Mouse (Mus musculus) heart, embryonic 13.5 days (tissue): ENCODE results near the gene Npr1. TPM values are rescaled to one million over a fixed set of nuclear protein-coding genes. Genes with fewer than 3 reads are reported as not detected.

Experiments
- ATAC-seq: fragments of 200-750 bp; cut with Nextera tagmentation; 2 replicates; pipeline ENCODE4 v1.8.0; 2017; ENCODE audit warnings: moderate TSS enrichment; ENCODE audit not compliant: insufficient number of reproducible peaks, low FRiP score, low TSS enrichment; ENCODE audit errors: extremely low read depth
- H3K27ac ChIP-seq: fragments of 300-500 bp; sonication (generic); replicated peaks from 2 replicates; pipeline ENCODE4 v1.5.1; 2015; ENCODE audit warnings: moderate library complexity, mild to moderate bottlenecking, inconsistent platforms
- H3K27me3 ChIP-seq: fragments of 300-500 bp; sonication (generic); replicated peaks from 2 replicates; pipeline ENCODE4 v1.6.1; 2015; ENCODE audit warnings: mild to moderate bottlenecking, inconsistent platforms
- H3K36me3 ChIP-seq: fragments of 300-500 bp; sonication (generic); 2 replicates; pipeline ENCODE4 v1.6.1; 2015; ENCODE audit warnings: mild to moderate bottlenecking, inconsistent platforms
- H3K4me1 ChIP-seq: fragments of 300-500 bp; sonication (generic); 2 replicates; pipeline ENCODE4 v1.6.1; 2015; ENCODE audit warnings: inconsistent platforms
- H3K4me2 ChIP-seq: fragments of 300-500 bp; sonication (generic); 2 replicates; pipeline ENCODE4 v1.6.1; 2015; ENCODE audit warnings: inconsistent platforms, mild to moderate bottlenecking, moderate library complexity
- H3K4me3 ChIP-seq: fragments of 300-500 bp; sonication (generic); 2 replicates; pipeline ENCODE4 v1.5.1; 2015; ENCODE audit warnings: moderate library complexity, mild to moderate bottlenecking, inconsistent platforms
- H3K9ac ChIP-seq: fragments of 300-500 bp; sonication (generic); 2 replicates; pipeline ENCODE4 v1.6.1; 2015; ENCODE audit warnings: inconsistent platforms, mild to moderate bottlenecking, moderate library complexity
- H3K9me3 ChIP-seq: fragments of 300-500 bp; sonication (generic); 2 replicates; pipeline ENCODE4 v1.6.1; 2016; ENCODE audit warnings: inconsistent platforms
- WGBS: fragments of 180-500 bp; shearing (Covaris S2); methylation state at CpG from one replicate; pipeline ENCODE4 v1.1.7; 2015; ENCODE audit warnings: mixed read lengths; 5-methylcytosine and 5-hydroxymethylcytosine counted together
- polyA plus RNA-seq: library from polyadenylated mRNA; unstranded; fragments of >200 nt; fragmentation: Nextera tagmentation; extraction: Ambion mirVana; gene quantifications from 2 replicates; pipeline ENCODE4 v1.2.1, GENCODE M21; 2015

Gene Npr1
- 9.7 and 11.4 TPM in 2 replicates for polyA plus RNA-seq

- Histone ChIP-seq H3K9me3 (no peaks in the 10 kb centered on the region), H3K27me3 (peaks cover 41% of the 10 kb centered on the region), H3K9ac (peak within 1 kb of the TSS; percentile 82), H3K4me1 (peaks cover 26% of the 10 kb centered on the region), H3K27ac (0 out of 2 replicates have a peak within 1 kb of the TSS, but pooled peaks have one; percentile 20), H3K4me3 (peak within 1 kb of the TSS; percentile 66), H3K4me2 (peak within 1 kb of the TSS; percentile 97), H3K36me3 (no peaks in the 10 kb centered on the region)
- 0% methylated on average over 28 of the region's 49 CpGs for WGBS
- ATAC-seq, result no peak; the same call in 1 of the 2 replicates
Measured at GRCm38 (mm10) chr3:90465686-90466310, at the start of gene Npr1. Npr1 (minus strand) TSS chr3:90465866.

DNA sequence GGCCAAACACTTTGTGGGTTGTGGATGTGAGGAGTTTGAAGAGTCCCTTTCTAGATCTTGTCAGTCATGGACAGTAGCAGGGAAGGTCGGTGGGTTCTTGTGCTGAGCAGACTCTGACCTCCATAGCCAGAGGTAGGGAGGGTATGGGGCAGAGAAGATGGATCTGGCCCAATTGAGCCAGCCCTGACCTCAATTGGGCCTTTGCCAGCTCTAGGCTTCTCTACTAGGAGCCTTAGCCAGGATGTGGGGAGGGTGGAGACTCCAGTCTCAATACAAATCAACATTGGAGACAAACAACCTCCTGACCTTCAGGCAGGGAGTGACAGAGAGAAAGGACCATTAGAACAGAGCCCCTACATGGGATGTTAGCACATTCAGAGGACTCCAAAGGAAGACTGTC is 49.6 kb upstream of the Npr1 start:
- 17% methylated on average over 1 of the region's 1 CpGs for WGBS
- Histone ChIP-seq H3K36me3 (peaks cover 11% of the 10 kb centered on the region), H3K4me1 (peaks cover 27% of the 10 kb centered on the region), H3K27ac (peak overlapping the region; percentile 79), H3K9me3 (no peaks in the 10 kb centered on the region), H3K27me3 (0 out of 2 replicates have a peak, but pooled peaks cover 9% of the 10 kb centered on the region), H3K9ac (peak overlapping the region; percentile 82), H3K4me2 (peak overlapping the region; percentile 96), H3K4me3 (peak overlapping the region; percentile 63)
- no peak for ATAC-seq

DNA sequence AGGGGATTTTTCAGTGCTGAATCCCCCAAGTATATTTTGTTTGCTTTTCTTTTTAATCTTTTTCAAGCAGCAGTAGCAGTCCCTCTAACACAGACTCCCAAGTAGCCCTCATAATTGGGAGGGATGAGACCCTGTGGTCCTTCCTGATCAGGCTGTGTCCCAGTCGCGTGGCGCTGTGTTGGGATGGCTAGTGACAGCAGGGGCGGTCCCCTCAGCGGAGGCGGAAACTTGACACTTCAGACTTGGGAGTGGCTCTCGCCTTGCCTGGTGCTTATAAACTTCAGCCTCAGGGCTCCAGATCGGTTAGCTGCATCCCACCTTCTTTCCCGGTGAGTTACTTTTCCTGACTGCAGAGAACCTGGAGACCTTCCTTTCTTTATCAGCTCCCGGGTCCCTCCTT is 49.0 kb upstream of the Npr1 start:
- Histone ChIP-seq H3K36me3 (peaks cover 11% of the 10 kb centered on the region), H3K4me1 (peaks cover 27% of the 10 kb centered on the region), H3K9me3 (no peaks in the 10 kb centered on the region), H3K27me3 (0 out of 2 replicates have a peak, but pooled peaks cover 9% of the 10 kb centered on the region), H3K27ac (peak overlapping the region; percentile 79), H3K4me3 (peak overlapping the region; percentile 63), H3K9ac (peak overlapping the region; percentile 82), H3K4me2 (peak overlapping the region; percentile 96)
- ATAC-seq, result peak; percentile 74
- WGBS, result 0% methylated on average over 10 of the region's 10 CpGs

DNA sequence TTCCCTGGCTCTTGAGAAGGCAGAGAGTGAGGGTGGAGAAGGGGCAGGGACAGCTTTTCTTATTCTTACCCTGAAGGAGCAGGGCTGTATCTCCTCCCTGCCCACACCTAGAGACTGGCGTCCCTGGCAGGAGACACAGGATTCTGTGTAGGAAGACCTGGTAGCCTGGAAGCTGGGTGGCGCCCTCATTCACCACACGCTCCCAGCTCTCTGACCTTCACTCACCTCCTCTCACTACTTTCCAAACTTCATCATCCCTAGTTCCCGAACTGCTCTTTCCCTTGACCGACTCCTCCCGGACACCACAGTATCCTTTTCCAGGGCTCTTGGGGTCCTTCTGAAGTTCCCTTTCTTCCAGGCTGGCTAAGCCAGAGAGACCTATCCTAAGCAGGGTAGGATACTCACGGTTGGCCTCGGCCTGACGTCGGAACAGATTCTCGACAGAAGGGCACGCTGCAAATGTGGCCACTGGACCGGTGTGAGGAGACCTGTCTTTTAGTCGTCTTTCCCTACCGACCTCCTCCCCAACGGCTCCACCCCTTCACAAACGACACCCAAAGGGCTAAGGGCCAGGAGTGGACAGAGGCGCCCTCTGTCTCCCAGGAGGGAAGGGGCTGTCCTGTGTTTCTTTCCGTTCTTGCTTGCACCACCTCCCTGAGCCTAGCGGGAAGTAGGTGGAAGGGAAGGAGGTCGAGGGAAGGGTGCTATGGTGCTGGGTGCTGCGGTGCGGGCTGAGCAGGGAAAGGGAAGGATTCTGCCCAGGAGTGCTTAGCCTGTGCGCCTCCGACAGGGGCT is 48.3 kb upstream of the Npr1 start, which contains the start of the genes S100a1 and S100a13:
TSS of gene S100a1 (minus strand) at position 597 of the 795 bp plus-strand sequence.
TSS of gene S100a13 (plus strand) at position 640 of the 795 bp plus-strand sequence.
- Histone ChIP-seq H3K9me3 (no peaks in the 10 kb centered on the region), H3K4me3 (peak within 1 kb of the TSS; percentile 63), H3K36me3 (peaks cover 11% of the 10 kb centered on the region), H3K27ac (peak within 1 kb of the TSS; percentile 79), H3K9ac (peak within 1 kb of the TSS; percentile 82), H3K4me1 (peaks cover 27% of the 10 kb centered on the region), H3K4me2 (peak within 1 kb of the TSS; percentile 96), H3K27me3 (0 out of 2 replicates have a peak, but pooled peaks cover 9% of the 10 kb centered on the region)
- 3% methylated on average over 25 of the region's 25 CpGs for WGBS
- ATAC-seq, result peak; percentile 33

GRCm38 (mm10) chr3:90512948-90513642 is 47.4 kb upstream of the Npr1 start:
- Histone ChIP-seq H3K4me2 (peak overlapping the region; percentile 96), H3K27me3 (0 out of 2 replicates have a peak, but pooled peaks cover 9% of the 10 kb centered on the region), H3K4me3 (peak overlapping the region; percentile 63), H3K36me3 (peaks cover 11% of the 10 kb centered on the region), H3K9me3 (no peaks in the 10 kb centered on the region), H3K27ac (peak overlapping the region; percentile 79; the same call in 1 of the 2 replicates), H3K9ac (peak overlapping the region; percentile 82), H3K4me1 (peaks cover 30% of the 10 kb centered on the region)
- 64% methylated on average over 9 of the region's 9 CpGs for WGBS
- ATAC-seq, result no peak

GRCm38 (mm10) chr3:90512276-90512675 is 46.6 kb upstream of the Npr1 start:
- H3K4me3 ChIP-seq, result no peak overlapping the region
- H3K9me3 ChIP-seq, result no peaks in the 10 kb centered on the region
- H3K27ac ChIP-seq, result no peak overlapping the region
- H3K4me2 ChIP-seq, result no peak overlapping the region
- no peak for ATAC-seq
- H3K36me3 ChIP-seq, result peaks cover 17% of the 10 kb centered on the region
- H3K9ac ChIP-seq, result no peak overlapping the region
- 0 out of 2 replicates have a peak, but pooled peaks cover 9% of the 10 kb centered on the region for H3K27me3 ChIP-seq
- H3K4me1 ChIP-seq, result peaks cover 38% of the 10 kb centered on the region
- WGBS, result 76% methylated on average over 5 of the region's 5 CpGs

GRCm38 (mm10) chr3:90509747-90510123 is 44.1 kb upstream of the Npr1 start:
- Histone ChIP-seq H3K4me3 (peak overlapping the region; percentile 98), H3K4me2 (peak overlapping the region; percentile 92), H3K9me3 (no peaks in the 10 kb centered on the region), H3K9ac (no peak overlapping the region), H3K36me3 (peaks cover 43% of the 10 kb centered on the region), H3K4me1 (peaks cover 36% of the 10 kb centered on the region), H3K27me3 (0 out of 2 replicates have a peak, but pooled peaks cover 9% of the 10 kb centered on the region), H3K27ac (peak overlapping the region; percentile 95)
- ATAC-seq, result no peak
- WGBS, result 31% methylated on average over 2 of the region's 2 CpGs

DNA sequence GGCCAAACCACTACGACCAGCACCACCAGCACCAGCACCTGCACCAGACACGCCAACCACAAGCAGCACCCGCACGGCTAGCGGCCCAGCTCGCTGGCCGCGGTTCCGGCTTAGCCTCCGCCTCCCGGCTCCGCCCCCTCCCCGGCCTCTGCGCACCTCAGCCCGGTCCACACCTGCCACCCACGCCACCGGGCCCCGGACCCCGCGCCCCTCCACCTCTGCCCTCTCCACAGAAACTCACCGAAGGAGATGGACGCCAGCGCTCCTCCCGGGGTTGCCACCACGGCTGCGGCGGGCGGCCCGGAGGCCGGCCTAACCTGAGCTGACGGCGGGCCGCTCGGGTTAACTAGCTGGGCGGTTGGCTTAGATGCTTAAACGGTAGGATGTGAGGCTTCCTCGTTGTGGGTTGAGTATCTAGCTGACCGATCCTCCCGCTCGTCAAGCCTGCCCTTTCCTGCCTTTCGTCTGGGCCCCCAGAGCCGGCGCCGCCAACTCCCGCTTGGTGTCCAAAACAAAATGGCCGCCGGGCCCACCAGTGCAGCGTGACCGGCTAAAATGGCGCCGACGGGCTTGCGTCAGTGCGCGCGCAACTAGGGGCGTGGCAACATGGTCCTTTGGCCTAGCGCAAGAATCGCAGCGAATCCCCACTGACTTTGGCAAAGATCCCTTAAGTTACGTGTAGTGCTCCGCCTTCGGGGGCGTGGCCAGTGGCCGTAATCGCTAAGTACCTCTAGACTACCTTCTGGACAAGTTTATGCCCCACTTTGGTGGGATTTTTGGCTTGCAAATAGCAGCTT is 43.5 kb upstream of the Npr1 start, which contains the start of gene Chtop:
TSS of gene Chtop (minus strand) at position 549 of the 797 bp plus-strand sequence.
- Histone ChIP-seq H3K4me1 (peaks cover 36% of the 10 kb centered on the region), H3K9me3 (no peaks in the 10 kb centered on the region), H3K4me3 (peak within 1 kb of the TSS; percentile 98), H3K27ac (peak within 1 kb of the TSS; percentile 95), H3K9ac (peak within 1 kb of the TSS; percentile 99), H3K36me3 (peaks cover 49% of the 10 kb centered on the region), H3K27me3 (0 out of 2 replicates have a peak, but pooled peaks cover 9% of the 10 kb centered on the region), H3K4me2 (peak within 1 kb of the TSS; percentile 92)
- under 1% methylated on average over 66 of the region's 66 CpGs for WGBS
- peak; percentile 89 for ATAC-seq

GRCm38 (mm10) chr3:90508287-90508949 is 42.8 kb upstream of the Npr1 start:
- Histone ChIP-seq H3K4me2 (peak overlapping the region; percentile 92), H3K4me1 (peaks cover 31% of the 10 kb centered on the region), H3K4me3 (peak overlapping the region; percentile 98), H3K36me3 (peaks cover 56% of the 10 kb centered on the region), H3K9ac (peak overlapping the region; percentile 99), H3K27me3 (0 out of 2 replicates have a peak, but pooled peaks cover 9% of the 10 kb centered on the region), H3K27ac (peak overlapping the region; percentile 95), H3K9me3 (no peaks in the 10 kb centered on the region)
- 2% methylated on average over 20 of the region's 20 CpGs for WGBS
- no peak for ATAC-seq

DNA sequence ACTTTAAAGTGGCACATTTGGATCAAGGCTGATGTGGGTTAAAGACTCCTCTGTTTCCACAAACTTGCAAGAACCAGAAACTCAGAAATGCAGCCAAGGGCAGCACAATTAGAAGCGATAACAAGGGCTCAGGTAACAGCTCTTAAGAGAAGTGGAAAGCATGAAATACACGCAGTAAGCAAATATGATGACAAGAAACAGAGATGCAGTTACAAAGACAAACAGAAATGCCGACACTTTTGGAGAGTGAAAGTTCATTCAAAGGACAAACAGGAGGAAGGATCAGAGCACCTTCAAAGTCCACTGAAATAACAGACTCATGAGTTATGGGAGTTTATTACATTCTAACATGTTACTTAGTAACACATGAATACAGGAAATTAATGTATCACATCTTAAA is 40.7 kb upstream of the Npr1 start:
- H3K4me2 ChIP-seq, result no peak overlapping the region
- no peaks in the 10 kb centered on the region for H3K27me3 ChIP-seq
- 58% methylated on average over 3 of the region's 3 CpGs for WGBS
- H3K9ac ChIP-seq, result no peak overlapping the region
- no peak overlapping the region for H3K4me3 ChIP-seq
- no peak for ATAC-seq
- peaks cover 77% of the 10 kb centered on the region for H3K36me3 ChIP-seq
- H3K9me3 ChIP-seq, result no peaks in the 10 kb centered on the region
- H3K4me1 ChIP-seq, result peaks cover 19% of the 10 kb centered on the region
- no peak overlapping the region for H3K27ac ChIP-seq
